In genomic region chr10:18047380-18048146, GRCm38 (mm10) we compare ENCODE assay signal across 18 mouse cellular contexts. TPM values are rescaled to one million over a fixed set of nuclear protein-coding genes. Genes with fewer than 3 reads are reported as not detected.
A peak's percentile ranks its signal among the peaks of the same experiment; 100 is the strongest.
DNase-seq lines count a peak whose midpoint lies in the region; ATAC-seq lines count a peak whose summit lies in the region.
"Had no signal": no experiment of that assay in that cellular context is flagged by ENCODE, and none has a peak within 500 bp of the region (broad histone marks: within the 10 kb centered on the region; RNA-seq: fewer than 3 reads in every experiment).

No protein-coding gene starts in this region.

- no peaks in the 10 kb centered on the region for H3K36me3 ChIP-seq in embryonic facial prominence, embryonic 10.5 days (replicated peaks)
- no peaks in the 10 kb centered on the region for H3K36me3 ChIP-seq in liver, embryonic 12.5 days
- H3K36me3 ChIP-seq in hindbrain, embryonic 14.5 days (replicated peaks; ENCODE audit: control insufficient read depth, insufficient read depth) = no peaks in the 10 kb centered on the region
- H3K36me3 ChIP-seq in hindbrain, embryonic 13.5 days = no peaks in the 10 kb centered on the region
- H3K36me3 ChIP-seq: G1E; heart, embryonic 15.5 days had no signal

- H3K9ac ChIP-seq in liver, embryonic 12.5 days = no peak overlapping the region
- no peak overlapping the region for H3K9ac ChIP-seq in hindbrain, embryonic 14.5 days
- no peak overlapping the region for H3K9ac ChIP-seq in hindbrain, embryonic 13.5 days
- H3K9ac ChIP-seq: forebrain, embryonic 13.5 days; heart, embryonic 15.5 days had no signal

- H3K9me3 ChIP-seq in embryonic facial prominence, embryonic 10.5 days = no peaks in the 10 kb centered on the region
- H3K9me3 ChIP-seq in liver, embryonic 12.5 days (replicated peaks) = no peaks in the 10 kb centered on the region
- H3K9me3 ChIP-seq in hindbrain, embryonic 14.5 days (ENCODE audit: control insufficient read depth, low read length) = no peaks in the 10 kb centered on the region
- no peaks in the 10 kb centered on the region for H3K9me3 ChIP-seq in hindbrain, embryonic 13.5 days
- H3K9me3 ChIP-seq: forebrain, embryonic 13.5 days; G1E; heart, embryonic 15.5 days had no signal

- H3K27ac ChIP-seq in embryonic facial prominence, embryonic 10.5 days (replicated peaks) = no peak overlapping the region
- no peak overlapping the region for H3K27ac ChIP-seq in liver, embryonic 12.5 days
- no peak overlapping the region for H3K27ac ChIP-seq in hindbrain, embryonic 14.5 days
- no peak overlapping the region for H3K27ac ChIP-seq in hindbrain, embryonic 13.5 days
- H3K27ac ChIP-seq: forebrain, embryonic 13.5 days; heart, embryonic 15.5 days; layer of hippocampus, adult 2 months had no signal

- WGBS in embryonic facial prominence, embryonic 10.5 days = 71% methylated on average over 10 of the region's 10 CpGs
- WGBS in liver, embryonic 12.5 days (ENCODE audit: insufficient replicate concordance) = 67% methylated on average over 10 of the region's 10 CpGs
- WGBS in hindbrain, embryonic 14.5 days = 81% methylated on average over 10 of the region's 10 CpGs
- 72% methylated on average over 10 of the region's 10 CpGs for WGBS in hindbrain, embryonic 13.5 days

- no peak overlapping the region for H3K4me3 ChIP-seq in embryonic facial prominence, embryonic 10.5 days
- no peak overlapping the region for H3K4me3 ChIP-seq in liver, embryonic 12.5 days
- H3K4me3 ChIP-seq in hindbrain, embryonic 14.5 days (replicated peaks; ENCODE audit: low read length) = no peak overlapping the region
- no peak overlapping the region for H3K4me3 ChIP-seq in hindbrain, embryonic 13.5 days
- H3K4me3 ChIP-seq: forebrain, embryonic 13.5 days; heart, embryonic 15.5 days; layer of hippocampus, adult 2 months had no signal

- H3K4me2 ChIP-seq in liver, embryonic 12.5 days = no peak overlapping the region
- H3K4me2 ChIP-seq in hindbrain, embryonic 14.5 days (replicated peaks) = no peak overlapping the region
- H3K4me2 ChIP-seq in hindbrain, embryonic 13.5 days = no peak overlapping the region
- H3K4me2 ChIP-seq: forebrain, embryonic 13.5 days; heart, embryonic 15.5 days had no signal

- peak; percentile 51; the same call in 1 of the 2 replicates for ATAC-seq in liver, embryonic 12.5 days
- no peak for ATAC-seq in hindbrain, embryonic 14.5 days (ENCODE audit: low FRiP score)
- no peak for ATAC-seq in hindbrain, embryonic 13.5 days (ENCODE audit: low FRiP score)
- ATAC-seq: forebrain, embryonic 13.5 days; hindbrain, embryonic 16.5 days had no signal

- peak; percentile 42 to 75 for DNase-seq in adrenal gland, adult (ENCODE audit: inconsistent age in 2 of 2, low spot score in 1 of 2)
- DNase-seq in adrenal gland, adult 18-20 months (ENCODE audit: low spot score in 2 of 2) = no peak
- DNase-seq in CD4-positive helper T cell, adult 2 months (ENCODE audit: low read depth, low spot score) = peak; percentile 44
- DNase-seq in embryonic facial prominence, embryonic 10.5 days (ENCODE audit: low spot score) = peak; percentile 28
- no peak for DNase-seq in cerebellum, postnatal 10 days
- no peak for DNase-seq in hindbrain, embryonic 14.5 days (ENCODE audit: low spot score)
- DNase-seq: cerebellum, adult 11-12 months; gastrocnemius, postnatal 25 days; lung, postnatal 14 days; midbrain, embryonic 14.5 days; right cerebral cortex, postnatal 14 days had no signal

- H3K4me1 ChIP-seq in embryonic facial prominence, embryonic 10.5 days = peaks cover 4% of the 10 kb centered on the region; the same call in 1 of the 2 replicates
- no peaks in the 10 kb centered on the region for H3K4me1 ChIP-seq in liver, embryonic 12.5 days
- no peaks in the 10 kb centered on the region for H3K4me1 ChIP-seq in hindbrain, embryonic 14.5 days (replicated peaks; ENCODE audit: control insufficient read depth, insufficient read depth, low read length)
- H3K4me1 ChIP-seq in hindbrain, embryonic 13.5 days (replicated peaks) = no peaks in the 10 kb centered on the region
- H3K4me1 ChIP-seq: forebrain, embryonic 13.5 days; heart, embryonic 15.5 days had no signal

- no peaks in the 10 kb centered on the region for H3K27me3 ChIP-seq in embryonic facial prominence, embryonic 10.5 days (replicated peaks; ENCODE audit: low read depth, poor library complexity, severe bottlenecking)
- no peaks in the 10 kb centered on the region for H3K27me3 ChIP-seq in liver, embryonic 12.5 days (replicated peaks)
- no peaks in the 10 kb centered on the region for H3K27me3 ChIP-seq in hindbrain, embryonic 14.5 days (ENCODE audit: control insufficient read depth, insufficient read depth, low read length)
- no peaks in the 10 kb centered on the region for H3K27me3 ChIP-seq in hindbrain, embryonic 13.5 days
- H3K27me3 ChIP-seq: forebrain, embryonic 13.5 days; heart, embryonic 15.5 days had no signal

RNA-seq across cellular contexts. Expression of gene Reps1, which starts 8.1 kb away (rescaled TPM):
- 10 to 100 TPM; 26.8 to 30.3 TPM for total RNA-seq in adrenal gland, adult 18-20 months (2021)
- 15.3 and 16.5 TPM in 2 replicates for polyA plus RNA-seq in embryonic facial prominence, embryonic 10.5 days (2016; fragmentation: Nextera tagmentation; extraction: Ambion mirVana)
- 14.5 and 15.5 TPM in 2 replicates for polyA plus RNA-seq in liver, embryonic 12.5 days (2016; fragmentation: Nextera tagmentation; extraction: Ambion mirVana)
- 22.5 and 25.2 TPM in 2 replicates for polyA plus RNA-seq in hindbrain, embryonic 14.5 days (2014; fragmentation: Nextera tagmentation; extraction: Ambion mirVana)
- 18.3 and 20.3 TPM in 2 replicates for polyA plus RNA-seq in hindbrain, embryonic 13.5 days (2015; fragmentation: Nextera tagmentation; extraction: Ambion mirVana)

RNA-seq across cellular contexts. Expression of gene Abracl, which starts 24.5 kb away (rescaled TPM):
- total RNA-seq in adrenal gland, adult 18-20 months (2021) = 10 to 100 TPM; 18.6 to 21.4 TPM
- polyA plus RNA-seq in embryonic facial prominence, embryonic 10.5 days (2016; fragmentation: Nextera tagmentation; extraction: Ambion mirVana) = 163 and 164 TPM in 2 replicates
- polyA plus RNA-seq in liver, embryonic 12.5 days (2016; fragmentation: Nextera tagmentation; extraction: Ambion mirVana) = 77.1 and 78.9 TPM in 2 replicates
- 50.7 and 70.4 TPM in 2 replicates for polyA plus RNA-seq in hindbrain, embryonic 14.5 days (2014; fragmentation: Nextera tagmentation; extraction: Ambion mirVana)
- 110 and 114 TPM in 2 replicates for polyA plus RNA-seq in hindbrain, embryonic 13.5 days (2015; fragmentation: Nextera tagmentation; extraction: Ambion mirVana)

Comparison
In these comparisons a context has a peak if more than half of its experiments do, and no peak if none do; other contexts are left out.
1. DNase-seq: peak in adrenal gland, adult (2 of 2), CD4-positive helper T cell, adult 2 months (single experiment) and embryonic facial prominence, embryonic 10.5 days (single experiment); none in adrenal gland, adult 18-20 months (0 of 2), cerebellum, postnatal 10 days (0 of 2) and hindbrain, embryonic 14.5 days (single experiment).